Mouse (Mus musculus) spleen, postnatal 4 days (tissue): ENCODE measurements around the gene Mrpl45.

Experiments
- DNase-seq, 2 experiments: peaks; one replicate each; pipeline ENCODE4 v3.0.0; 2022; ENCODE audit warnings: low spot score in 2 of 2

Gene Mrpl45

DNA sequence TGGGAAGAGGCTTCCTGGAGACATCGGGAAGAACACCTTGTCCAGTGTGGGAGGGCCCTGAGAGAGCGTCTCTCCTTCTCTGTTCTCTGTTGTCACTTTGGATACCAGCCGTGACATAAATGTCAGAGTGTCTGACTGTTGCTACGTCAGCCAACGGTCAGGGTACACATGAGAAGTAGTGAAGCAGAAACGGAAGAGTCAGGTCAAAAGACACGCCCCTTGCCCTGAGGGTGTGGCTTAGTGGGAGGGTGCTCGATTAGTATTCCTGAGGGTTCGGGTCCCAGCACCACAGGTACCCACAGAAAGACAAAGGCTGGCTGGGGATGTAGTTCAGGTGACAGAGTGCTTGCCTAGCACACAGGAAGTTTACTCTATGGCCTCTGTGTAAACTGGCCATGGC lies 17.5 kb downstream of the Mrpl45 start:
- DNase-seq, result no peak

DNA sequence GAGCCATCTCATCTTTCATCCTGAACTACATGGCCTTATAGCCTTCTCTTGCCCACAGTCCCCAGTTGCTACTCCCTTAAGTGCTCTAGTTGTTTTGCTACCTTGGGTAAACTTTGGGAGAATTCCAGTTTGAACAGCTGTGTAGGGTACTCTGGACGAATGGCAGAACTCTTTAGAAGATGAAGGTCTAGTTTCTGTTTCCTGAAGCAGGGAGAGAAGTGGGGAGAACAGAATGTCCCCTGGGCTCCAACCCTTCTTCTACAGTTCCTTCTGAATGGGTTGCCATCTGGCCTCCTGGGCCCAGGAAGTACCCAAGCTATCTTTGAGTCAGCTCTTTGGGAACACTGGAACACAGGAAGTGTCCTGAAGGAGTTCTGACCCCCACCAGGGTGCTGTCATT lies 18.4 kb downstream of the Mrpl45 start:
- no peak for DNase-seq

DNA sequence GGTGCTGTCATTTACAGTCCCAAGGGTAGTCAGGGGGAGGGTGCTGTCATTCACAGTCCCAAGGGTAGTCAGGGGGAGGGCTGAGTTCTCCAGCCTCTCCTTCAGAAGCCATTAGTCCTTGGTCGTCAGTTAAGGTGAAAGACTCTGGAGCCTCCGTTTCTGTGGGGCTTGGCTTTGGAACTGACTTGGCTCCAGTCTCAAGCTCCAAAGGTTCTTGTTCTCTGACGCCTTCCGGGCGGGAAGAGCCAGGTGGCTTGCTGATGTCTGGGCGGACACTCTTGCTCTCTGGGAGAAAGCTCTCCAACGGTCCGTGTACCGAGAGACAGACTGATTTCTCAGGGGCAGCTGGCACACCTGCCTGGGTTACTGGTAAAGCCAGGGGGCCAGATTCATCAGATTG lies 18.9 kb downstream of the Mrpl45 start:
- DNase-seq, result no peak

DNA sequence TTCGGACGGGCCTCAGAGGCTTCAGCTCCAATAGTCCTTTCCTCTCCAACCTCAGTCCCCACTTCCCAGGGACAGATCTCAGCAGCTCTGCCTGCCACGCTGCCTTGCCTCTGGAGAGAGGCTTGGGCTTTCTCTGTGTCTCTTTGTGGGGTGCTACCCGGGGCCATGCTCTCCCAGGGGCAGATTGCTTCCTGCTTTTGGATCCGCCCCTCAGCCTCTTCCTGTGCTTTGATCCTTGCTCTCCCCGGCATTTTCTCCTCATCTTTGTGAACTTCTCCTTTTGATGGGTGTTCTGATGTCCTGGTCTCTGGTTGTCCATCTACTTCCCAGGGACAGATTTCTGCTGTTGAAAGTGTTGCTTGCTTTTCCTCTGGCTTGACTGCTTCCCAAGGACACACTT lies 20.7 kb downstream of the Mrpl45 start:
- no peak for DNase-seq

DNA sequence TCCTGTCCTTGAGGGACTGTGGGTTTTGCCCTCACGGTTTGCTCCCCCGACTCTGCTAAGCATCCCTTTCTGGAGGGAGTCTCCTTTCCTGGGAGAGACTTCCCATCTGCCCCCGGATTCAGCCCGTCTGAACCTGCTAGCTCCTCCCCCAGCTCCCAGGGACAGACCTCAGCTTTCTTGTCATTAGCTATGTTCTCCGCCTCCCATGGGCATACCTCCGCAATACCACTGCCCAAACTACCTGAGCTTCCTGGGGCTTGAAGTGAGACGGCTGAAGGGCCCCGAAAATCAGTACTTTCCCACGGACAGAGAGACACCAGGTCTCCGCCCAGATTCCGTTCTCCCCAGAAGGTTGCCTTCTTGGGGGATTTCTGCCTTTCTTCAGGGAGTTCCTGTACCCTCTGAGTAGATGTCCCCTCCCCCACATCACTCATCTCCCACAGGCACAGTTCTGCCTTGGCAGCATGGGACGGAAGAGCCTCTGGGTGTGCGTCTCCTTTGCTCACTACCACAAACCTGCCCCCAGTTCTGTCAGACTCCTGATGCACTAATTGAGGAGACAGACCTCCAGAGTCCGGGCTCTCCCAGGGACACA lies 21.3 kb downstream of the Mrpl45 start:
- no peak for DNase-seq

DNA sequence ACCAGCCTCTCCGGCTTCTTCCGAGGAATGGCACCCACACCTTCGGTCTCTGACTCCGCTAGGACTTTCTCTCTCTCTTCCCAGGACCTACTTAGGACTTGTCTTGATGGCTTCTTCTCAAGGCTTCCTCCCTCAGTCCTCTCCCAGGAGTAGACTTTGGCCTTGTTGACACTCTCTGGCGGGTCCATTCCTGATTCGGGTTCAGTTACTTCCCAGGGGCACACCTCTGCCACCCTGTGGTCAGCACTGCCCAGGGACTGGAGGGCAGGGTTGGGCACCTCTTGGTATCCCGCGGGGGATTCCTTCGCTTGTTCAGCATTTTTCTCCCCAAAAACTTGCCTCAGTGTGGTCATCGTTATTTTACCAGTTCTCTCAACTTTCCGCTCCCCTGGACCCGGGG lies 21.8 kb downstream of the Mrpl45 start:
- no peak for DNase-seq

DNA sequence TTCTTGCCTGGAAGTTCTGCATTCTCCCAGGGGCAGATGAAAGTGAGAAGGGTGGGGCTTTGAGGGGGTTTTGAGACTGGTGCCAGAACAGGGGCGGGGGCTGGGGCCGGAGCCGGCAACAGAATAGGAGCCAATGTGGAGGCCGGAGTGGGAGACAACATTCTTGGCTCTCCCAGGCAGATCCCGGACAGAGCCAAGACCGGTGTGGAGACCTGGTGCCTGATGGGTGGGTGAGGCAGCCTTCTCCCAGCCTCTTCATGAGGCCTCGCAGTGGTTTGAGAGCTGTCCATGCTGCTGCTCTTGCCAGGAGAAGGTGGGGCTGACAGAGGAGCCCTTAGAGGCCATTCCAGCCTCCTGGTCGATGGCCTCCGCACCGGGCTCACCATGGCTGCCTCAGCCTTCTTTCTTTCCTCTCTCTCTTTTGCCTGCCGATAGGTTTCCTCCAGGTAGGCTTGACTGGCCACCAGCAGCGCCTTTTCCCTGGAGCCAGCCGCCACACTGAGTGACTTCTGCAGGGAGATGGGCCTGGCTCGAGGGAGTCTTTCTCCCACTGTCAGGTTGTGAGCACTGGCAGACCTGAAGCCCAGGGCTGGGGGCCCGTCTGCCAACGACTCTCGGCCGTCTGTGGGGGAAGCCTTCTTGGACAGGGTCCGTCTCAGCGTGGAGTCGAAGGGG lies 22.9 kb downstream of the Mrpl45 start:
- no peak for DNase-seq

DNA sequence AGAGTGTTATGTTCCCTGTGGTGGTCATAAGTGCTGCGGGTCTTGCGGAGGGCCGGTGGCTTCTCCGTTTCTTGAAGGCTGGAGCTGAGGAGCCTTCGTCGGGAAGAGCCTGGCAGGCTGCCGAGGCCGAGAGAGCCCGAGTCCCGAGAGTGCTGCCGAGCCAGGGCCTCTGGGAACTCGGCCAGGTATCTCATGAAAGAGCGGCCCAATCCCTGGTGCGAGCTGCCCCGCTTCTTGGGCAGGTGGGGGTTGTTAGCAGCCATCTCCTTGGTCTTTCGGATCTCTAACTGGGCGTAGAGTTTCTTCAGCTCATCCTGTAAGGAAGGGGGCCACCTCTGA lies 23.4 kb downstream of the Mrpl45 start:
- no peak for DNase-seq

DNA sequence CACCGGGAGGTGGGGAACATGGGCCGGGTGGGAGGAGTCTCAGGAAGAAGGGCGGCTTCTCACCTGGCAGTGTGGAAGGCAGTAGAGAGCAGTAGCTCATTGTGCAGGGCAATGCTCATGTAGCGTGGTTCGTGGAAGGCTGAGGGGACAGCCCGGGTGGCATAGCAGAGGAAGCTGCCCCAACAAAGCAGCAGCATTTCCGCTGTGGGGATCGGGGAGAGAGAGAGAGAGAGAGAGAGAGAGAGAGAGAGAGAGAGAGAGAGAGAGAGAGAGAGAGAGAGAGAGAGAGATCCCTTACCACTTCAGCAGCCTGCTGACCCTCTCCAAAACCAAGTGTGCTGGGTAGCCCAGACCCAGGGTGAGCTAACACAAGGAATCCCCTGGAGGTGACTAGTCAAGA lies 27.7 kb downstream of the Mrpl45 start:
- no peak for DNase-seq

DNA sequence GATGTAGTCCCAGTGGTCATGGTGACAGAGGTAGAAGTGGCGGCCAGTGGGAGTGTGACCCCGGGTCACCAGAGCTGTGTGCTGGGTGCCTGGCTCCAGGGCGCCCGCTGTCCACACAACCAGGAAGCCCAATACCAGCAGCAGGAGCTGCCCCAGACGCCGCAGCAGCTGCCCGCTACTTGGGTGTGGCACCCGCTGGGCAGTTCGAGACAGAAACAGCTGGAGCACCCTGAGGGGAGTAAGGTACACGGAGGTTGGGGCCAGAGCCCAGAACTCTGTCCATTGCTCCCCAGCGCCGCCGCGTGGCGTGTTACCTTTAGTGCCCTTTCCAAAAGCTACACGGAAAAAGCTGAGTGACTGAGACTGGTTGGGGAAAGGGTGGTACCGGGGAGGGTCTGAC lies 28.1 kb downstream of the Mrpl45 start:
- DNase-seq, result peak; percentile 46 to 79

DNA sequence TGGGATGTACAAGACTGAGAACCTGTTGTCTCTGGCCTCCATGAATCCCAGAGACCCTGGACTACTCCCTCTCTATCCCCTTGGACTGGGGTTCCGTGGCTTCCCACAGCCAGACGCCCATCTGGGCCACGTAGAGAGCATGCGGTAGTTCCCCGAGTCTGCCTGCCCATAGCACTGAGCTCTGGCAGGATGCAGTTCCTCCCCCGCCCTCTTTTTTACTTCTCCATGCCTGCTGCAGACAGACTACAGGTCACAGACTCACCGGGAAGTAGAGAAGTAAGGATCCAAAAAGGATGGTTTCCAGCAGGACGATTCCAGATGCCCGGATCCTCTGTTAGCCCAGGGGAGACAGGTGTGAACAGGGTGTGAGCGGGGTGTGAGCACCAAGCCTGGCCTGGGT lies 29.9 kb downstream of the Mrpl45 start:
- DNase-seq, result no peak

DNA sequence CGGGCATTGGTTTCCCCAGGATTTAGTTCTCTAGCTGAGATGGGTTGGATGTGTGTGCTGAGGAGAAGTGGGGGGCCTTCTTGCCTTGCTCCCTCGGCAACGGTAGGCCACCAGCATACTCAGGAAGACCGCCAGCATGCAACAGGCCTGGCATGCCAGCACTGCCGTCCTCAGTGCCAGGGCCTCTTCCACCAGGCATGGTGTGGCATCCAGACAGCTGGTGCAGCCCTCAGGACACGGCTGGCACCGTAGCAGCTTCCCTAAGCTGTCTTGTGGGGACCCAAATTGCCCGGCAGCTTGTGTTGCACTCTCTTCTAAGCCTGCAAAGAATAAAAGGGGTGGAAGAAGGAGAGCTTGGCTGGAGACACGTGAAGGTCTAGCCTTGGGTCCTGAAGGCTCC lies 30.9 kb downstream of the Mrpl45 start:
- no peak for DNase-seq

DNA sequence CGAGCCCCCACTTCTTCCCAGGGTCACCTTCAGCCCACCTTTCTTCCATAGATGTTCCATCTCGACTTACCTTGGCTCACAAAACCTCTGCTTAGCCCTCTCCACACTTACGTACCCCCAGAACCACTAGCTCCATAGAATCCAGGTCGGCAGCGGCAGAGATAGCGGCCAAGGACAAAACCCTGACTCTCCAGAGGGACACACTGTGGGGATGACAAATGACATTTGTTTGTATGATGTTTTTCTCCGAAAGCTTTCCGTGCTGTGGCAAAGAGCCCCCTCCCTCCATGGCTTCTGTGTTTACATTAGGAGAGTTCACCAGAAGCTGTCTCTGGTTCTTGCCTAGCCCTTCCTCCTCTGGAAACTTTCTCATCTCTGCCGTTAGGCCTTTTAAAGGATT lies 31.8 kb downstream of the Mrpl45 start:
- no peak for DNase-seq

DNA sequence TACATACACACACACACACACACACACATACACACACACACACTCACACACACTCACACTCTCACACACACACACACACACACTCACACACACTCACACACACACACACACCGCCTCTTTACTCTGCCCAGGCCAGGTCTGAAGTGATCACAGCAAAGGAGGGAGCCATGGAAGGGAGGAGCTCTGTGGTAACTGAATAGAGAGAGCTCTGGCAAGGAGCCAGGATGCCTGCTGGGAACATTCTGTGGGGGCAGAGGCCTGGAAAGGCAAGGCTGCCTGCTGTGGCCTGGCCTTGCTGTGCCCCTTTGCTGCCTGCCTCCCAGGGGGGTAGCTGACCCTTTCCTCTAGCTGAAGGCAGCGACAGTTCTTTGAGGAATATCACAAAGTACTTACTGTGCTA lies 34.5 kb downstream of the Mrpl45 start:
- no peak for DNase-seq

DNA sequence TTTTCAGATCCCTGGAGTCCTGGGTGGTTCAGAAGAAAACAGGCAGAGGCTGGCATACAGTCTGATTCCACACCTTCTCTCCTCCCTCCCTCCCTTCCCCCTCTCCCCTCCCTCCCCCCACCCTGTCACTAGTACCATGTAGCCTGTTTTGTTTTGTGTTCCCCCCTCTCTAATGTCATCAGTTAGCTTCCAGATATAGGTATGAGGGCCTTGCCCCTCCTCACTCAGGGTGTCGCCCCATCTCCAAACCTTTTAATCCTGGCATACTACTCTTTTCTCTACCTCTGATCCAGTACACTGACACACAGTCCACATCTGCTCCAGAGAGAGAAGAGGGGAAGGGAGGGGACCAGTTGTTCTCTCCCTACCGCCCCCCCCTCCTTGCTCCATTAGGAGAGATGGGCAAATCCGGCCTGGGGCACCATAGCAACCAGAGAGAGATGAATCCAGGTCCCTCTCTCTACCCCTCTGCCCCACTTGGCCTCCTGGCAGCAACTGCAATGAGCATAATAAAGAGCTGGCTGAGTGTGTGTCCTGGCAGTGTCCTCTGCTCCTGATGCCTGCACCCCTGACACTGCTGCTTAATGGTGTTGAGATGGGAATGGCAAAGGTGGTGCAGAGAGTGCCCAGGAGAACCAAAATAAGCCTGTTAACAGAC lies 36.6 kb downstream of the Mrpl45 start, which contains the start of gene Gpr179:
Gene Gpr179, minus strand, starts transcription at position 51 of the 658 bp plus-strand sequence.
- no peak for DNase-seq

DNA sequence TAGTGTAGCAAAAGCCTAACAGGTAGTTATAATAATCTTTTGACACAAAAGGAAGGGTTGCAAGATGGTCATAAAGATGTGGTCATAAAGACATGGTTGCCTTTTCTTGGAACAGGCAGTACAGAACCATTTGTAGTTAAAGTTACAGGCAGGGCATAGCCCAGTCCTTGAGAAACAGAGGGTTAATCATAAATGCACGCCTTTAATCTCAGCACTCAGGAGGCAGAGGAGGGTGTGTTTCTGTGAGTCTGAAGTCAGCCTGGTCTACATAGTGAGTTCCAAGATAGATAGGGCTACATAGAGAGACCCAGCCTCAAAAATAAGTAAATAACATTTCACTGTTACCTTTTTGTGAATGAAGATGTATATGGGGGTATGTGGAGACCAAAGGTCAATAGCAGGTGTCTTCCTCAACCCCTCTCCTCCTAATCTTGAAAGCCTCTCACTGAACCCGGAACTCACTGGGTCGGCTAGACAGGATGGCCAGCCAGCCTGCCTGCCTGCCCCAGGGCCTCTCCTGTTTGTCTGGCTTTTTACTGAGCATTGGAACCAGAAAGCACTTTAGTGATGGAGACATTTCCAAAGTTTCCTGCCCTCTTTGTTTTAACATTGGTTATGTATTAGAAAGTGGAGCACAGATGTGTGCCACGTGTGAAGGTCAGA lies 37.5 kb downstream of the Mrpl45 start:
- DNase-seq, result no peak

DNA sequence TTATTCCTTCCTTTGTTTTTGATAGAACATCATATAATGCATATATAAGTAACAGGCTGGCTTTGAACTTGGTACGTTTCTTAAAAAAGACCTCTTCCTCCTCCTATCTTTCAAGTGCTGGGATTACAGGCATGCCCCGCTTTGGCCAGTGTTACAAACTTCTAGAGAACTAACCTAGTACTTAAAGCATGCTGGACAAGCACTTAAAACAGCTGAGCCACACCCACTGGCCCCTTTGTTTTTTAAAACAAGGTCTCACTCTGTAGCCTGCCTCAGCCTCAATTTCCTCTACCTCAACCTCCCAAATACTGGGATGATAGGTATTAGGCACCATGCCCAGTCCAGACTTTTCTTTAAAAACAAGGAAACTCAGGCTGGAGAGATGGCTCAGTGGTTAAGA lies 39.1 kb downstream of the Mrpl45 start:
- DNase-seq, result no peak

DNA sequence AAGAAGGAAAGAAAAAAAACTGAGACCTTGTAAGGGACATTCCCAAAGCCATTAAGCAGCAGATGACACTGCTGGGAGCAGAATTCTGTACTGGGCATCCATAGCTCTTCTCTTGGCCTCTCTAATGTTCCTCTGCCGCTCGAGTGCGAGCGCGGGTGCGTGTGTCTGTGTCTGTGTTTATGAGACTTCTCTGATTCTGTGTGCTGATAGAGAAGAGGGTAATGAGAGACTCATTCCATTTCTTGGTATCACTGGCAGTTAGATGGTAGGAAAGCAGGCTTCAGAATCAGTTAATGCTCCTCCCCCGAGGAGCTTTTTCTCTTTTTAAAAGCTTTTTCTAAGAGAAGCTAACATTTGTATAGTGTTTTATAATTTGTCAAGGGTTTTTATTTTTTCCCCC lies 39.7 kb downstream of the Mrpl45 start:
- no peak for DNase-seq

DNA sequence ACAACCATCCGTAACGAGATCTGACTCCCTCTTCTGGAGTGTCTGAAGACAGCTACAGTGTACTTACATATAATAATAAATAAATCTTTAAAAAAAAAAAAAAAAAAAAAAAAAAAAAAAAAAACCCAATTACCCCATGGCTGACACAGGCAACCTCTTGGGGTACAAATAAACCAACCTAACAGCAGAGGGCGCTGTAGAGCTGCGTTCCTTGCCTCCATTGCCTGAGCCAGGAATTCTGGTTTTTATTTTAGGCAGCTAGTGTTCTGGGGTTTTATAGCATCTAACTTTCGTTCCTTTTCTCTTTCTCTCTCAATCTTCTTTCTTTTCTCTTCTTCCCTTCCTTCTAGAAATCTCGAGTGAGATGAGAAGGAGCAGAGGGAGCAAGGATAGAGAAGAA lies 42.1 kb downstream of the Mrpl45 start:
- DNase-seq, result peak; percentile 70 to 89

DNA sequence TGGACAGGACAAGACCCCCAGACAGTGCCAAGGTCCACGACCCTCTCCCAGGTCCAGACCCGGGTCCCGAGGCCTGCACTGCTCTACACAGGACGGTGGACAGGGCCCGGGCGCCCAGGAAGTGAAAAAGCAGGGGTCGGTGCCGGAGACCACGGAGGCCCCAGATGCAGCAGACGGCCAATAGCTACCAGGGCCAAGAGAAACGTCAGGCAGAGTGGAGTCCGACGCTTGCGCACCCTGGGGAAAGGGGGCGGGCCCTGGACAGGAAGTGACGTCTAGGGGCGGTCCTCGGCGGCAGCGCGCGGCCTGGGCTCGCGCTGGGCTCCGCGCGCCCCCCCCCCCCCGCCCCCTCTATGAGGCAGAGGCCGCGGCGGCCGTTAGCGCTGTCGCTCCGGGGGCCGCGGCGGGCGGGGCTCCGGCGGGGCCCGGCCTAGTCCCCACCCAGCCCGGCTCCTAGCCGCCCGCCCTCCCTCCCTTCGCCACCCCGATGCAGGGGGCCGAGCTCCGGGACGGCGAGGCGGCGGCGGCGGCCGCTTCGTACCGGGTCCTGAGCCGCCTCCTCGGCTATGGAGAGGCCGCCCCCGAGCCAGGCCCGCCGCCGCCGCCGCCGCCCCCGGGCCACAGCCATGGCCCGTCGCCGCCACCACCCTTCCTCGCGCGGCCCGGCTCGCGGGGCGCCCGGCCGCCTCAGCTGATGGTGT lies 46.6 kb downstream of the Mrpl45 start, which contains the start of gene Socs7:
Gene Socs7, plus strand, starts transcription at position 604 of the 701 bp plus-strand sequence.
- DNase-seq, result peak; percentile 95 to 97

DNA sequence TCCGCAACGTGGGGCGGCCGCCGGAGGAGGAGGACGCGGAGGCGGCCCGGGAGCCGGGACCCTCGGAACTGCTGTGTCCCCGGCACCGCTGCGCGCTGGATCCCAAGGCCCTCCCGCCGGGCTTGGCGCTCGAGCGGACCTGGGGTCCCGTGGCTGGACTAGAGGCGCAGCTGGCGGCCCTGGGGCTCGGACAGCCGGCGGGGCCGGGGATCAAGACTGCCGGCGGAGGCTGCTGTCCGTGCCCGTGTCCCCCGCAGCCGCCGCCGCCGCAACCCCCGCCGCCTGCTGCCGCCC lies 47.1 kb downstream of the Mrpl45 start:
- peak; percentile 45 to 85 for DNase-seq

DNA sequence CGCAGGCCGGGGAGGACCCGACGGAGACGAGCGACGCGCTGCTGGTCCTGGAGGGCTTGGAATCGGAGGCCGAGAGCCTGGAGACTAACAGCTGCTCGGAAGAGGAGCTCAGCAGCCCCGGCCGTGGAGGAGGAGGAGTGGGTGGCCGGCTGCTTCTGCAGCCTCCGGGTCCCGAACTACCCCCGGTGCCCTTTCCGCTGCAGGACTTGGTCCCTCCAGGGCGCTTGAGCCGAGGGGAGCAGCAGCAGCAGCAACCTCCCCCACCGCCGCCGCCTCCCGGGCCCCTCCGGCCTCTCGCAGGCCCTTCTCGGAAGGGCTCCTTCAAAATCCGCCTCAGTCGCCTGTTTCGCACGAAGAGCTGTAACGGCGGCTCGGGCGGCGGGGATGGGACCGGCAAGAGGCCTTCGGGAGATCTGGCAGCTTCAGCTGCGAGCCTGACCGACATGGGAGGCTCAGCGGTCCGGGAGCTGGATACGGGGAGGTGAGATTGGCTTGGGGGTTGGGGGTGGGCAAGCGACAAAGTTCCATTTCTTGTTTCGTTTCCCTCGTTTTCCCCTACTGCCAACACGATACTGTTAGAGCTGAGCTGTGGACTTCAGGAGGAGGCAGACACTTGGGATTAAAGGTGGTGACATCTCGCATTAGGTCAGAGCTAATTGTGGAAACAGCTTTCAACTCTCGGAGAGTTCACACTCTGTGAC lies 47.6 kb downstream of the Mrpl45 start:
- DNase-seq, result peak in 1 of 2 experiments; percentile 53
